Mouse (Mus musculus) heart, adult 2 months (tissue): ENCODE results near the gene Pramel6. TPM values are rescaled to one million over a fixed set of nuclear protein-coding genes. Genes with fewer than 3 reads are reported as not detected.

Experiments used
- DNase-seq, 2 experiments: peaks; one replicate each; pipeline ENCODE4 v3.0.0; 2021
- H3K27ac ChIP-seq: fragments of 200-600 bp; 2 replicates; pipeline ENCODE4 v1.8.1; 2022
- H3K27me3 ChIP-seq: fragments of 200-500 bp; 2 replicates; pipeline ENCODE4 v1.6.1; 2012; ENCODE audit warnings: mild to moderate bottlenecking, low read length, inconsistent platforms, mixed read lengths; ENCODE audit not compliant: control insufficient read depth, insufficient read depth
- H3K36me3 ChIP-seq: fragments of 200-500 bp; 2 replicates; pipeline ENCODE4 v1.6.1; 2012; ENCODE audit warnings: low read length, inconsistent platforms; ENCODE audit not compliant: control insufficient read depth, insufficient read depth
- H3K4me1 ChIP-seq: fragments of 200-500 bp; 2 replicates; pipeline ENCODE4 v1.6.1; 2011; ENCODE audit warnings: low read length; ENCODE audit not compliant: control insufficient read depth, insufficient read depth
- H3K4me3 ChIP-seq: fragments of 200-600 bp; 2 replicates; pipeline ENCODE4 v1.8.1; 2022
- H3K79me2 ChIP-seq: fragments of 200-500 bp; replicated peaks from 2 replicates; pipeline ENCODE4 v1.6.1; 2012; ENCODE audit warnings: mild to moderate bottlenecking, inconsistent platforms, low read length, moderate library complexity, mixed read lengths; ENCODE audit not compliant: control insufficient read depth, insufficient read depth
- H3K9ac ChIP-seq: fragments of 200-500 bp; 2 replicates; pipeline ENCODE4 v1.6.1; 2012; ENCODE audit warnings: low read depth, mild to moderate bottlenecking, control low read depth, inconsistent platforms, low read length, mixed read lengths
- CTCF ChIP-seq: fragments of 200-600 bp; IDR thresholded peaks from 2 replicates; pipeline ENCODE4 v1.8.1; 2022; ENCODE audit warnings: antibody characterized with exemption, mild to moderate bottlenecking, moderate library complexity
- EP300 ChIP-seq: fragments of 200-500 bp; IDR thresholded peaks from 2 replicates; pipeline ENCODE4 v1.6.1; 2011; ENCODE audit warnings: low read depth, low read length, control low read depth; ENCODE audit not compliant: insufficient read depth
- POLR2A ChIP-seq: fragments of 200-500 bp; IDR thresholded peaks from 2 replicates; pipeline ENCODE4 v1.6.1; 2011; ENCODE audit warnings: mild to moderate bottlenecking, low read depth, low read length, control low read depth; ENCODE audit not compliant: insufficient read depth
- WGBS: fragments of 180-500 bp; shearing (Covaris S2); methylation state at CpG from one replicate; pipeline ENCODE4 v1.1.7; 2018; 5-methylcytosine and 5-hydroxymethylcytosine counted together
- intact Hi-C: fragments of 180-260 bp; cut with DNase I; formaldehyde crosslinking; loops from one replicate; pipeline ENCODE4 v1.15.1; 2025
- polyA plus RNA-seq: library from polyadenylated mRNA; depleted of rRNA; stranded (reverse); fragments of >200 nt; gene quantifications from 2 replicates; pipeline ENCODE4 v1.2.3, GENCODE M21; 2012; rRNA removed
- total RNA-seq, 2 experiments: library from RNA; stranded (reverse); gene quantifications; 2 replicates each; pipeline ENCODE4 v1.2.3; 2021

The Pramel6 gene
- total and polyA plus RNA-seq, 3 experiments = not detected

- Histone ChIP-seq H3K9ac (no peak overlapping the region), H3K27ac (no peak overlapping the region), H3K27me3 (no peaks in the 10 kb centered on the region), H3K36me3 (no peaks in the 10 kb centered on the region), H3K79me2 (no peaks in the 10 kb centered on the region), H3K4me1 (no peaks in the 10 kb centered on the region), H3K4me3 (no peak overlapping the region)
- no peak for DNase-seq
- 52% methylated on average over 2 of the region's 2 CpGs for WGBS
- no peak for TF ChIP-seq EP300
- no peak for TF ChIP-seq CTCF
- no peak for TF ChIP-seq POLR2A
- intact Hi-C loops = no loop called here
These were observed 28.5 kb downstream of the Pramel6 start for GRCm38 (mm10) chr2:87534826-87535225.

GRCm38 (mm10) chr2:87545442-87545841, 39.1 kb downstream of the Pramel6 start, which contains the start of gene Olfr1128:
TSS of gene Olfr1128 (minus strand) at chr2:87545542.
- DNase-seq = no peak
- Histone ChIP-seq H3K36me3 (no peaks in the 10 kb centered on the region), H3K79me2 (no peaks in the 10 kb centered on the region), H3K9ac (no peak within 1 kb of the TSS), H3K27me3 (no peaks in the 10 kb centered on the region), H3K4me3 (no peak within 1 kb of the TSS), H3K4me1 (no peaks in the 10 kb centered on the region), H3K27ac (no peak within 1 kb of the TSS)
- intact Hi-C loops = no loop called here
- WGBS = 65% methylated on average over 1 of the region's 1 CpGs
- TF ChIP-seq EP300 = no peak
- no peak for TF ChIP-seq POLR2A
- no peak for TF ChIP-seq CTCF

Other genes starting within 250 kb of the Pramel6 start
- not detected for gene Olfr1116, start 239.0 kb upstream of the Pramel6 start, total RNA-seq
- gene Olfr1116, start 239.0 kb upstream of the Pramel6 start, polyA plus RNA-seq = not detected in 2 replicates
- not detected for gene Olfr1118, start 199.0 kb upstream of the Pramel6 start, total RNA-seq
- gene Olfr1118, start 199.0 kb upstream of the Pramel6 start, polyA plus RNA-seq = not detected in 2 replicates
- gene Olfr1120, start 151.8 kb upstream of the Pramel6 start, total RNA-seq = not detected
- gene Olfr1120, start 151.8 kb upstream of the Pramel6 start, polyA plus RNA-seq = not detected in 2 replicates
- gene Olfr1121, start 136.7 kb upstream of the Pramel6 start, total RNA-seq = not detected
- not detected in 2 replicates for gene Olfr1121, start 136.7 kb upstream of the Pramel6 start, polyA plus RNA-seq
- gene Olfr1122, start 120.7 kb upstream of the Pramel6 start, total RNA-seq = not detected
- gene Olfr1122, start 120.7 kb upstream of the Pramel6 start, polyA plus RNA-seq = not detected in 2 replicates
- gene Olfr1123, start 89.9 kb upstream of the Pramel6 start, total RNA-seq = not detected
- not detected in 2 replicates for gene Olfr1123, start 89.9 kb upstream of the Pramel6 start, polyA plus RNA-seq
- not detected for gene Olfr1124, start 76.3 kb upstream of the Pramel6 start, total RNA-seq
- gene Olfr1124, start 76.3 kb upstream of the Pramel6 start, polyA plus RNA-seq = not detected in 2 replicates
- not detected for gene Olfr1126, start 52.6 kb upstream of the Pramel6 start, total RNA-seq
- not detected in 2 replicates for gene Olfr1126, start 52.6 kb upstream of the Pramel6 start, polyA plus RNA-seq
- gene Pramel7, start 9.5 kb upstream of the Pramel6 start, total RNA-seq = not detected
- gene Pramel7, start 9.5 kb upstream of the Pramel6 start, polyA plus RNA-seq = not detected in 2 replicates
- gene Olfr153, start 25.2 kb downstream of the Pramel6 start, total RNA-seq = not detected
- gene Olfr153, start 25.2 kb downstream of the Pramel6 start, polyA plus RNA-seq = 0.08 TPM in 1 of 2 replicates, not detected in the other
- not detected for gene Olfr1128, start 39.0 kb downstream of the Pramel6 start, total RNA-seq
- not detected in 2 replicates for gene Olfr1128, start 39.0 kb downstream of the Pramel6 start, polyA plus RNA-seq
- not detected for gene Olfr1129, start 67.3 kb downstream of the Pramel6 start, total RNA-seq
- gene Olfr1129, start 67.3 kb downstream of the Pramel6 start, polyA plus RNA-seq = not detected in 2 replicates
- not detected for gene Olfr1130, start 99.6 kb downstream of the Pramel6 start, total RNA-seq
- gene Olfr1130, start 99.6 kb downstream of the Pramel6 start, polyA plus RNA-seq = not detected in 2 replicates
- not detected for gene Olfr1131, start 120.5 kb downstream of the Pramel6 start, total RNA-seq
- gene Olfr1131, start 120.5 kb downstream of the Pramel6 start, polyA plus RNA-seq = not detected in 2 replicates
- gene Olfr1132, start 131.0 kb downstream of the Pramel6 start, total RNA-seq = not detected
- gene Olfr1132, start 131.0 kb downstream of the Pramel6 start, polyA plus RNA-seq = not detected in 2 replicates
- gene Olfr1133, start 140.8 kb downstream of the Pramel6 start, total RNA-seq = not detected
- gene Olfr1133, start 140.8 kb downstream of the Pramel6 start, polyA plus RNA-seq = not detected in 2 replicates
- gene Olfr1134, start 151.9 kb downstream of the Pramel6 start, total RNA-seq = not detected
- gene Olfr1134, start 151.9 kb downstream of the Pramel6 start, polyA plus RNA-seq = not detected in 2 replicates
- gene Olfr1135, start 167.1 kb downstream of the Pramel6 start, total RNA-seq = not detected
- gene Olfr1135, start 167.1 kb downstream of the Pramel6 start, polyA plus RNA-seq = not detected in 2 replicates
- not detected for gene Olfr1136, start 187.4 kb downstream of the Pramel6 start, total RNA-seq
- not detected in 2 replicates for gene Olfr1136, start 187.4 kb downstream of the Pramel6 start, polyA plus RNA-seq
- gene Olfr1137, start 206.6 kb downstream of the Pramel6 start, total RNA-seq = not detected
- not detected in 2 replicates for gene Olfr1137, start 206.6 kb downstream of the Pramel6 start, polyA plus RNA-seq
- not detected for gene Olfr1138, start 233.4 kb downstream of the Pramel6 start, total RNA-seq
- gene Olfr1138, start 233.4 kb downstream of the Pramel6 start, polyA plus RNA-seq = not detected in 2 replicates
- gene Olfr1140, start 237.2 kb downstream of the Pramel6 start, total RNA-seq = not detected
- gene Olfr1140, start 237.2 kb downstream of the Pramel6 start, polyA plus RNA-seq = not detected in 2 replicates
- not detected for gene Olfr1141, start 247.4 kb downstream of the Pramel6 start, total RNA-seq
- gene Olfr1141, start 247.4 kb downstream of the Pramel6 start, polyA plus RNA-seq = not detected in 2 replicates